Mouse (Mus musculus) hindbrain, embryonic 15.5 days (tissue): ENCODE results near the gene Gamt. TPM values are rescaled to one million over a fixed set of nuclear protein-coding genes. Genes with fewer than 3 reads are reported as not detected.

ENCODE experiments used
- ATAC-seq: fragments of 200-750 bp; cut with Nextera tagmentation; 2 replicates; pipeline ENCODE4 v1.8.0; 2017; ENCODE audit warnings: low read depth, moderate number of reproducible peaks, moderate TSS enrichment; ENCODE audit not compliant: low FRiP score
- H3K27ac ChIP-seq: fragments of 300-500 bp; sonication (generic); replicated peaks from 2 replicates; pipeline ENCODE4 v1.5.1; 2015; ENCODE audit warnings: mild to moderate bottlenecking, inconsistent platforms
- H3K27me3 ChIP-seq: fragments of 300-500 bp; sonication (generic); 2 replicates; pipeline ENCODE4 v1.6.1; 2015; ENCODE audit warnings: control low read depth, inconsistent platforms
- H3K36me3 ChIP-seq: fragments of 300-500 bp; sonication (generic); 2 replicates; pipeline ENCODE4 v1.6.1; 2015; ENCODE audit warnings: control low read depth, inconsistent platforms
- H3K4me1 ChIP-seq: fragments of 300-500 bp; sonication (generic); replicated peaks from 2 replicates; pipeline ENCODE4 v1.6.1; 2015; ENCODE audit warnings: control low read depth, inconsistent platforms
- H3K4me2 ChIP-seq: fragments of 300-500 bp; sonication (generic); 2 replicates; pipeline ENCODE4 v1.6.1; 2015; ENCODE audit warnings: moderate library complexity, mild to moderate bottlenecking, inconsistent platforms
- H3K4me3 ChIP-seq: fragments of 300-500 bp; sonication (generic); 2 replicates; pipeline ENCODE4 v1.5.1; 2015; ENCODE audit warnings: mild to moderate bottlenecking, inconsistent platforms
- H3K9ac ChIP-seq: fragments of 300-500 bp; sonication (generic); 2 replicates; pipeline ENCODE4 v1.6.1; 2015; ENCODE audit warnings: inconsistent platforms
- H3K9me3 ChIP-seq: fragments of 300-500 bp; sonication (generic); 2 replicates; pipeline ENCODE4 v1.6.1; 2016; ENCODE audit warnings: control low read depth, inconsistent platforms
- WGBS: fragments of 180-500 bp; shearing (Covaris S2); methylation state at CpG from one replicate; pipeline ENCODE4 v1.1.7; 2015; 5-methylcytosine and 5-hydroxymethylcytosine counted together
- polyA plus RNA-seq: library from polyadenylated mRNA; unstranded; fragments of >200 nt; fragmentation: Nextera tagmentation; extraction: Ambion mirVana; gene quantifications from 2 replicates; pipeline ENCODE4 v1.2.1, GENCODE M21; 2015

Gamt gene
- polyA plus RNA-seq, 1 experiment from 2014 or later = 28.1 TPM

DNA sequence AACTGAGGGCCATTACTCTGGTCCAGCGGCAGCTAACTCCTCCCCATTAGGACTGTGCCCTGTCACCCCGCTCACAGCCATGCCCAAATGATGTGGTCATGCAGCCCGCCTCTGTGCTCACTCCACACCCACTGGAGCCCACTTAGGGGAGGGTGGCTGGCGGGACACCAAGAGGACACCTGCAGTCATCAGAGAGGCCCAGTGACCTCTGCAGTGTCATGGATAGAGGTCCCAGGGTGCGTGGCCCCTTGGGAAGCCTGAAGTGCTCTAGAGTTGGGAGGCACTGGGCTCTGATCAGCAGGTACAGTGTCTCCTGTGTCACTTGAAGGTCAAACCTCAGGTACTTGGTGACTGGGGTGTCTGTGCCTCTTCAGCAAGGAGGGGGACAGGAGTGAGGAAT is 36.0 kb upstream of the Gamt start:
- Histone ChIP-seq H3K27ac (peak overlapping the region; percentile 98), H3K27me3 (no peaks in the 10 kb centered on the region), H3K4me3 (peak overlapping the region; percentile 47), H3K4me2 (peak overlapping the region; percentile 86), H3K9me3 (no peaks in the 10 kb centered on the region), H3K4me1 (peaks cover 80% of the 10 kb centered on the region), H3K9ac (peak overlapping the region; percentile 52), H3K36me3 (peaks cover 18% of the 10 kb centered on the region)
- 87% methylated on average over 5 of the region's 5 CpGs for WGBS
- no peak for ATAC-seq

DNA sequence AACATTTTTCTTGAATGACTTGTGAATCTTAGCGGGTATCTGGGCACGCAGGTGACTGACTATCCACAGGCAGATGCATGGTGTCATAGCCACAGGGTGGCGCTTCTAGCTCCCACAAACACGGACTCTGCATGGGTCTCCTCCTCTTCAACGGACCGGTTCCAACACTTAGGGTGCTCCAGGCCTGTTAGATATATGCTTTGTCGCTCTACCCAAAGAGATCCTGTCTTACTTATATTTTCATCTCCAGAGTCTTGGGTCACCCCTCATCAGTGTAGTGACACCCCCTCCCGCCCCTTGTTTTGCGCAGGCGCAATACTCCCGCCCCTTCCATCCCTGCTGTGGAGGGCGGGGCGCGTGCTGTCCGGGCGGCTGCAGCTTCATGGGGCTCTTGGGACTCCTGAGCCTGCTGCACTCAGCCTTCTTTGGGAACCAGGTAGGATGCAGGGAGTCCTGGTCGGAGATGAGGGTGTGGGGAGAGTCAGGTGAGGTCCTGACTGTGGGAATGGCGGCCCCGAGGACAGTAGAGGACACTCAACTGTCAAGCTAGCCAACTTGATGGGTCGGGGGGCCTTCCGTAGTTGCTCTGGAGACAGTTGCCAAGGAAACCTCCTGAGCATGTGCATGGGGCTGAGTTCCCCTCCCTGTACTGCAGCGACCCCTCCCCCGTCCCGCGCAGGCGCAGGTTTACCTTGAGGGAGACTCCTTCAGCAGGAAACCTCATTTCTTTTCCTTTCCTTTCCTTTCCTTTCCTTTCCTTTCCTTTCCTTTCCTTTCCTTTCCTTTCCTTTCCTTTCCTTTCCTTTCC is 35.0 kb upstream of the Gamt start, which contains the start of gene Apc2:
Gene Apc2 (plus strand): TSS at position 360 of the 808 bp plus-strand sequence.
- Histone ChIP-seq H3K9me3 (no peaks in the 10 kb centered on the region), H3K9ac (peak within 1 kb of the TSS; percentile 52), H3K4me2 (peak within 1 kb of the TSS; percentile 86), H3K36me3 (peaks cover 18% of the 10 kb centered on the region), H3K27me3 (no peaks in the 10 kb centered on the region), H3K4me3 (peak within 1 kb of the TSS; percentile 47), H3K27ac (peak within 1 kb of the TSS; percentile 98), H3K4me1 (peaks cover 74% of the 10 kb centered on the region)
- under 1% methylated on average over 26 of the region's 26 CpGs for WGBS
- peak; percentile 65 for ATAC-seq

DNA sequence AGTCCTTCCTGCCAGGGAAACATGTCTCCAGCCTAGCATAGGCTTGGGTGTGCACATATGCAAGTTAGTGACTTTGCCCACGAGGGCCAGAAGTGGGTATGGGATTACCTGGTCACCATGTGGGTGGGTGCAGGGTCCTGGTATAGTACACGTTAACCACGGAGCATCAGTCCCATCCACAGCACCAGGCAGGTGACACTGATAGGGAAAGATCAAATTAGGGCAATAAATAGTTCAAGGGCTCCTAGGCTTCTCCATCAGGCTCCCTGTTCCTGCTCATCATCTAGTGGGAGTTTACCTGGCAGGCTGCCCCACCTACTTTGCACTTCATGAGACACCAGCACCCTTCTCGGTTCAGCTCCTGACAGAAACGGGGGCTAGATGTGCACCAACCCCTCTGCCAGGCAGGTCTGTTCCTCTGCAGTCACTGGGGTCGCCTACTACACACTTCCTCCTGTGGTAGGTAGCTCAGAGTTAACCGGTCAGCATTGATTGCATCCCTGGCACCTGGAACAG is 34.0 kb upstream of the Gamt start:
- peaks cover 65% of the 10 kb centered on the region for H3K4me1 ChIP-seq
- 50% methylated on average over 7 of the region's 7 CpGs for WGBS
- ATAC-seq = no peak
- no peaks in the 10 kb centered on the region for H3K9me3 ChIP-seq
- 0 out of 2 replicates have a peak overlapping the region, but pooled peaks have one; percentile 86 for H3K4me2 ChIP-seq
- H3K27me3 ChIP-seq = no peaks in the 10 kb centered on the region
- peaks cover 18% of the 10 kb centered on the region for H3K36me3 ChIP-seq
- H3K27ac ChIP-seq = peak overlapping the region; percentile 98
- peak overlapping the region; percentile 52; the same call in 1 of the 2 replicates for H3K9ac ChIP-seq
- no peak overlapping the region for H3K4me3 ChIP-seq

DNA sequence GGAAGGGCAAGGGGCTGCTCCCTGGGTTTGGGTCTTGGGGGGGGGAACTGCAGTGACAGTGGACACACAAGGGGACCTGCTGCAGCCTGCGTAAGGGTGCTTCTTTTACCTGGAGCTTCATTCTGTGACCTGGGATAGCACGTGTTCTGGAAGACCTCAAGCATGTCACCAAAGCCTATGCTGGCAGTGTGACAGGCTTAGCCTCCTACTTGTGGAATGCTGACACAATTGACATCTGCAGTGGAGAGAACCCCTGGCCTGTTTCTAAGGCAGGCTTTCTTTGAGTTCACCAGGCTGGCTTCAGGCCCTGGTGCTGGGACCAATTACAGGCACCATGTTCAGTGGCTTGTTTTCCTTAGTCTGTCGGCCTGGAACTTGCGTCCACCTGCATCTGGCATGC is 33.5 kb upstream of the Gamt start:
- ATAC-seq = no peak
- WGBS = 67% methylated on average over 4 of the region's 4 CpGs
- Histone ChIP-seq H3K4me3 (no peak overlapping the region), H3K4me1 (peaks cover 62% of the 10 kb centered on the region), H3K36me3 (peaks cover 18% of the 10 kb centered on the region), H3K27ac (peak overlapping the region; percentile 98; the same call in 1 of the 2 replicates), H3K9me3 (no peaks in the 10 kb centered on the region), H3K9ac (no peak overlapping the region), H3K27me3 (no peaks in the 10 kb centered on the region), H3K4me2 (peak overlapping the region; percentile 84; the same call in 1 of the 2 replicates)

DNA sequence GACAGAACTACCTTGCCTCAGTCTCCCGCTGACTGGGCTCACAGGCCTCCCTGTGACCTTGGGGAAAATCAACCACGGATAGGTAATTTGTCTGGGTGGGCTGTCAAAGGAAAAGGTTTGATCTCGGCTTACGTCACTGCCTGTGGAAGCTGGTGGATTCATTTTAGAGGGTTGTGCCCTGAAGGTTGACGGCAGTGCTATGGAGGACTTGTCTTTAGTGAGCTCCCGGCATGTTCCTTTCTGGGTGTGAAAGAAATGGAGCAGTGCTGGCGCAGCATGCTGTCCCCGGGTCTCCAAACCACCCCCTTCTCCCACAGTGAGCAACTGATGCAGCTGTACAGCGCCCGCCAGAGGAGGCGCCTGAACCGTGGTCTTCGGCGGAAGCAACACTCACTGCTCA is 32.5 kb upstream of the Gamt start:
- no peaks in the 10 kb centered on the region for H3K9me3 ChIP-seq
- no peak for ATAC-seq
- H3K4me3 ChIP-seq = peak overlapping the region; percentile 85
- peak overlapping the region; percentile 93 for H3K27ac ChIP-seq
- H3K36me3 ChIP-seq = peaks cover 22% of the 10 kb centered on the region
- H3K9ac ChIP-seq = peak overlapping the region; percentile 96
- 19% methylated on average over 14 of the region's 14 CpGs for WGBS
- H3K4me2 ChIP-seq = peak overlapping the region; percentile 84
- no peaks in the 10 kb centered on the region for H3K27me3 ChIP-seq
- H3K4me1 ChIP-seq = peaks cover 57% of the 10 kb centered on the region

DNA sequence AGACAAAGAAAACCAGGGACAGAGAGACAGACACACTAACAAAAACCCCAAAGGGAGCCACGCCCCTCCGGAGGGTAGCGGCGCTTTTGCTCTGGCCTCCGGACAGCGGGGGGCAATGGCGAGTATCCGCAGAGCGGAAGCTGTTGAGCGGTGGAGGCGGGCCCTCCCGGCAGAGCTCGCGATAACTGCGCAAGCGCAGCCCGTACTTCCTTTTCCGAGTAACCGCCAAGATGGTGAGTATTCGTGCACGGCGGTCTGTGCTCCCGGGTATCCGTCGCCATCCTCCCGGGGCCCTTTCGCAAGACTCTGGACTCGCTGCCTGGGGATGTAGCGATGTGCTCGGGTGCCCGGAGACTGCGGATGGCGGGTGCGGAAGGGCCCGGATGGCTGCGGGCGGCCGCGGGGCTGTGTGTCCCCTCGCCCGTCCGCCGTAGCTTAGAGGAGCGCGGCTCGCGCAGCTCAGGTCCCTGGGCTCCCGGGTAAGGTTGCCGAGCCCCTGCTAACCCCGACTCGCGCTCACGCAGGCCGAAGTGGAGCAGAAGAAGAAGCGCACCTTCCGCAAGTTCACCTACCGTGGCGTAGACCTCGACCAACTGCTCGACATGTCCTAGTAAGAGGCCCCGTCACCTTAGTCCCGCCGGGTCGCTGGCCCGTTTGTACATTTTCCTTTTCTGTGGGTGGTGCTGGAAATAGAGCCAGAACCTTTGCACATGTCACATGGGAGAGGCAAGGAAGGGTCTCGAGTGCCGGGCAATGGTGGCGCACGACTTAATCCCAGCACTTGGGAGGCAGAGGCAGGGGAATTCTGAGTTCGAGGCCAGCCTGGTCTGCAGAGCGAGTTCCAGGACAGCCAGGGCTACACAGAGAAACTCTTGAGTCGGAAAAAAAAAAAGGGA is 31.7 kb upstream of the Gamt start, which contains the start of gene Rps15:
Gene Rps15 (plus strand): TSS at position 203 of the 896 bp plus-strand sequence.
- Histone ChIP-seq H3K27me3 (no peaks in the 10 kb centered on the region), H3K9me3 (no peaks in the 10 kb centered on the region), H3K27ac (peak within 1 kb of the TSS; percentile 93), H3K4me1 (peaks cover 49% of the 10 kb centered on the region), H3K36me3 (peaks cover 24% of the 10 kb centered on the region), H3K9ac (peak within 1 kb of the TSS; percentile 96), H3K4me2 (peak within 1 kb of the TSS; percentile 84), H3K4me3 (peak within 1 kb of the TSS; percentile 85)
- ATAC-seq = peak; percentile 81
- WGBS = under 1% methylated on average over 72 of the region's 72 CpGs

DNA sequence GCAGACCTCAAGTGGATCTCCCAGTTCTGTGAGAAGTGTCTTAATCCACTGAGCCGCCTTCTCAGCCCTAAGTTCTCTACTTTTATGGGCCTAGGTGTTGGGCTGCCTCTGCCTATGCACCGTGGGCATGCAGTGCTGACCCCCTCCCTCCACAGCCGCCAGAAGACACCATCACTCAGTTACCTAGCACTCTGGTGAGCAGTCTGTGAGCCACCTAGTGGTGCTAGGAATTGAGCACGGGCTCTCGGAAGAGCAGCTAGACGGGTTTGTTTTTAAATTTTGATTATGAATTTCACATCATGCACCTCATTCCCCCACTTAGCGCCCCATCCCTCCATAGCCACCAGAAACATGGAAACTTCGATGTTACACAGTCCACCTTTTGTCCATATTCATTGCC is 27.8 kb upstream of the Gamt start:
- 65% methylated on average over 8 of the region's 8 CpGs for WGBS
- H3K27me3 ChIP-seq = no peaks in the 10 kb centered on the region
- no peak overlapping the region for H3K27ac ChIP-seq
- peaks cover 12% of the 10 kb centered on the region for H3K4me1 ChIP-seq
- no peak overlapping the region for H3K4me3 ChIP-seq
- no peak for ATAC-seq
- no peak overlapping the region for H3K4me2 ChIP-seq
- H3K36me3 ChIP-seq = peaks cover 34% of the 10 kb centered on the region
- H3K9ac ChIP-seq = no peak overlapping the region
- no peaks in the 10 kb centered on the region for H3K9me3 ChIP-seq

DNA sequence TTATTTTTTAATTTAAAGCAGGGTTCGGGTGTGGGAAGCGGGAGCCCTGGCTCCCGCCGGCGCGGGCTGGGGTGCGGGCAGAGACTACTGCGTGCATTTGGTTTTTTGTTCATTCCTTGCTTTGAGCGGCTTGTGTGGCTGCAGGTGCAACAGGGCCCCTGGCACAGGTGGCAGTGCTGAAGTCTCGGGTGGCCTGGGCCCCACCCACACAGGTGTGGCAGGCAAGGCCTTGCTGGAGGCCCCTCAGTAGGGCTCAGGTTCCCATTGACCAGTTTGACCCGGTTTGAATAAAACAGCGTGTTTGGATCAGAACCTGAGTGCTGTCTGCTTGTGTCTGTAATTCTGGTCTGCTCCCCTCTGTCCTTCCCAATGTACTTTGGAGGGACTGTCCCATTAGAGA is 27.3 kb upstream of the Gamt start:
- Histone ChIP-seq H3K9ac (no peak overlapping the region), H3K27ac (no peak overlapping the region), H3K4me1 (peaks cover 7% of the 10 kb centered on the region), H3K9me3 (no peaks in the 10 kb centered on the region), H3K4me3 (no peak overlapping the region), H3K36me3 (peaks cover 38% of the 10 kb centered on the region), H3K4me2 (no peak overlapping the region), H3K27me3 (no peaks in the 10 kb centered on the region)
- 95% methylated on average over 12 of the region's 12 CpGs for WGBS
- no peak for ATAC-seq

DNA sequence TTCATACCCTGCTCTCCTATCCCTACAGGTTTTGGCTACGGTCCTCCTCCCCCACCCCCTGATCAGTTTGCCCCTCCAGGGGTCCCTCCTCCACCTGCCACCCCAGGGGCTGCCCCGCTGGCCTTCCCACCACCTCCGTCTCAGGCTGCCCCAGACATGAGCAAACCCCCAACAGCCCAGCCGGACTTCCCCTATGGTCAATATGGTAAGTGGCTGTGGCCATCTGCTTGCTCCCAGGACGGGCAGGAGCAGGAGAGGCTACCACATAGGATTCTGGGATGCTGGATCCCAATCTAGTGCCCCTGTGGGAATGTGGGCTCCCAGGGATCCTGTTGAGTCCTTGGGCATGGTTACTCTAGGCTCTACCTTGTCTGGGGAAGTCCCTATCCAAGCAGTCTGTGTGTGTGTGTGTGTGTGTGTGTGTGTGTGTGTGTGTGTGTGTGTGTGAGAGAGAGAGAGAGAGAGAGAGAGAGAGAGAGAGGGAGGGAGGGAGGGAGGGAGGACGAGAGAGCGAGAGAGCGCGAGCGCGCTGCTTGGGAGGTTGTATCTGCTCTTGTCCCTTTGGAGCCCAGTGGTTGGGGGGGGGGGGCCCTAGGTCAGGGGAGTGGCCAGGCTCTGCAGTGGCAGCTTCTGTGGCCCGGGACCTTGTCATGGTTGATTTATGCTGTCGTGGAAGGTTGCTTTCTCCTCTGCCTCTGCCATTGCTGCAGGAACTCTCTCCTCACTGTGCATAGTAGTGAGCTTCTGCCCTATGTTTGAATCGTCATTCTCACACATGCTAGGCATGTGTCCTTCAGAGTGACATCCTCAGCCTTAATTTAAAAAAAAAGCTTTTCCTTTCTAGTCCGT is 24.6 kb upstream of the Gamt start:
- WGBS = 79% methylated on average over 14 of the region's 15 CpGs
- no peak for ATAC-seq
- no peak overlapping the region for H3K4me2 ChIP-seq
- no peak overlapping the region for H3K27ac ChIP-seq
- no peaks in the 10 kb centered on the region for H3K27me3 ChIP-seq
- H3K4me1 ChIP-seq = 0 out of 2 replicates have a peak, but pooled peaks cover 3% of the 10 kb centered on the region
- H3K36me3 ChIP-seq = peaks cover 47% of the 10 kb centered on the region
- H3K4me3 ChIP-seq = no peak overlapping the region
- H3K9me3 ChIP-seq = no peaks in the 10 kb centered on the region
- H3K9ac ChIP-seq = no peak overlapping the region

DNA sequence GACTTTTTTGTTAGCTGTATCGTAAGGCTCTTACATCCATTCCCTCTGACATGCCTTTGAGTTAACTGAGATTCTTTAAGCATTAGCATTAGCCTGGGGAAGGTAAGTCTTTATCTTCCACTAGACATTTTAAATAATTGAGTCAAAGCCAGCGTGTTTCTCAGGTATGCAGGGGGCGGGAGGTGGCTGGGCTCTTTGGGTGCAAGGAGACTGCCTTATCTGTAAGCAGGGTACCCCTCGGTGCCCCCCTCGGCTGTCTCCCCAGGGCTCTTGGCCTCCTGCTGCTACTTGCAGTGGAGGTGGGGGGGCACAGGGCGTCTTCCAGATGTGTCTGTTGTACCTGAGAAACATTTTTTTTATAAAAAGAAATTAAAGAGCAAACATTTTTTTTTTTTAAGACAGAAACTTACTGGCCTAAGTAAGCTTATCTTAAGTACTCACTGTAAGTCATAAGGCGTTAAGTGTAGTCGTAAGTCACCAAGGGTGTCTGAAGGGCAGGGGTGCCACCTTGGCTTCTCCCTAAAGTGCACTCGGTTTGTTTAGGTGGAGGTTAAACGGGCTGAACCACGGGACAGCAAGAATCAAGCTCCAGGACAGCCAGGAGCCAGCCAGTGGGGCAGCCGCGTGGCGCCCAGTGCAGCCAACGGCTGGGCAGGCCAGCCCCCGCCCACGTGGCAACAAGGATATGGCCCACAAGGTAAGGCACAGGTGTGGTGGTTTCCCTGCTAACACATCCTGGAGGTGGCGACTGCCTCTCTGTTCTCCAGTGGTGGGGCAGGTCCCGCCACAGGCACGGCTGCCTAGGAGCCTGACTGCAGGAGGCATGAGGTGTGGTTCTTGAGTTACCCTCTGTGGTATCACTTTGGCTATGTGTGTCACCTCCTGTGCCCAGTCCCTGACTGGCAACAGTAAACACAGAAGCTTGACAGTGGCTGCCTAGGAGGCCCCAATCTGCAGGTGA is 21.9 kb upstream of the Gamt start:
- Histone ChIP-seq H3K9me3 (no peaks in the 10 kb centered on the region), H3K4me3 (no peak overlapping the region), H3K36me3 (peaks cover 68% of the 10 kb centered on the region), H3K4me2 (no peak overlapping the region), H3K27ac (no peak overlapping the region), H3K9ac (no peak overlapping the region), H3K4me1 (0 out of 2 replicates have a peak, but pooled peaks cover 3% of the 10 kb centered on the region), H3K27me3 (no peaks in the 10 kb centered on the region)
- ATAC-seq = no peak
- WGBS = 93% methylated on average over 20 of the region's 20 CpGs
